In genomic region chr1:178527547-178528361, GRCm38 (mm10) we compare ENCODE assay signal across 8 mouse cellular contexts. TPM values are rescaled to one million over a fixed set of nuclear protein-coding genes. Genes with fewer than 3 reads are reported as not detected.
DNase-seq lines count a peak whose midpoint lies in the region; ATAC-seq and TF ChIP-seq lines count a peak whose summit lies in the region.

No protein-coding gene starts in this region.

- DNase-seq in 3134 (ENCODE audit: extremely low read depth, insufficient read length, low spot score) = peak; percentile 17
- peak; percentile 6 to 12 for DNase-seq in adrenal gland, postnatal 4 days (ENCODE audit: low spot score in 2 of 2)
- DNase-seq in liver, embryonic 11.5 days (ENCODE audit: low spot score) = peak; percentile 59
- DNase-seq in thymus, adult 18-20 months = peak; percentile 15 to 25

- H3K4me2 ChIP-seq in heart, embryonic 12.5 days = peak overlapping the region; percentile 100
- peak overlapping the region; percentile 95 for H3K4me2 ChIP-seq in kidney, embryonic 16.5 days (replicated peaks; ENCODE audit: low read depth, low read length)
- peak overlapping the region; percentile 97 for H3K4me2 ChIP-seq in liver, embryonic 11.5 days
- H3K4me2 ChIP-seq in myocyte (ENCODE audit: low read depth) = peak overlapping the region; percentile 100

- peaks cover 5% of the 10 kb centered on the region for H3K79me2 ChIP-seq in myocyte (ENCODE audit: control insufficient read depth, insufficient read depth)

- no peaks in the 10 kb centered on the region for H3K9me3 ChIP-seq in heart, embryonic 12.5 days (replicated peaks)
- H3K9me3 ChIP-seq in kidney, embryonic 16.5 days (ENCODE audit: low read length) = no peaks in the 10 kb centered on the region
- H3K9me3 ChIP-seq in liver, embryonic 11.5 days (ENCODE audit: control insufficient read depth, low read length) = no peaks in the 10 kb centered on the region

- H3K4me1 ChIP-seq in heart, embryonic 12.5 days (replicated peaks) = peaks cover 18% of the 10 kb centered on the region
- peaks cover 29% of the 10 kb centered on the region for H3K4me1 ChIP-seq in kidney, embryonic 16.5 days (ENCODE audit: insufficient read depth, low read length)
- peaks cover 15% of the 10 kb centered on the region for H3K4me1 ChIP-seq in liver, embryonic 11.5 days (replicated peaks; ENCODE audit: control insufficient read depth, insufficient read depth, low read length)

- peak overlapping the region; percentile 87 for H3K27ac ChIP-seq in heart, embryonic 12.5 days (ENCODE audit: poor library complexity, severe bottlenecking)
- H3K27ac ChIP-seq in kidney, embryonic 16.5 days (ENCODE audit: low read length) = peak overlapping the region; percentile 84
- no peak overlapping the region for H3K27ac ChIP-seq in liver, embryonic 11.5 days (ENCODE audit: low read depth, low read length)

- H3K36me3 ChIP-seq in heart, embryonic 12.5 days = peaks cover 3% of the 10 kb centered on the region; the same call in 1 of the 2 replicates
- H3K36me3 ChIP-seq in kidney, embryonic 16.5 days (ENCODE audit: insufficient read depth, low read length) = no peaks in the 10 kb centered on the region
- H3K36me3 ChIP-seq in liver, embryonic 11.5 days (ENCODE audit: control insufficient read depth, insufficient read depth, low read length) = no peaks in the 10 kb centered on the region
- no peaks in the 10 kb centered on the region for H3K36me3 ChIP-seq in myocyte (ENCODE audit: control insufficient read depth, insufficient read depth)

- whole genome bisulfite sequencing in heart, embryonic 12.5 days = under 1% methylated on average over 59 of the region's 59 CpGs
- WGBS in kidney, embryonic 16.5 days = under 1% methylated on average over 58 of the region's 59 CpGs
- WGBS in liver, embryonic 11.5 days = under 1% methylated on average over 59 of the region's 59 CpGs

- TF ChIP-seq POLR2A in myocyte (IDR thresholded peaks at IDR 0.05; ENCODE audit: insufficient read length, low read depth) = peak; percentile 27

- H3K27me3 ChIP-seq in heart, embryonic 12.5 days (replicated peaks) = no peaks in the 10 kb centered on the region
- peaks cover 5% of the 10 kb centered on the region; the same call in 1 of the 2 replicates for H3K27me3 ChIP-seq in kidney, embryonic 16.5 days (ENCODE audit: insufficient read depth, low read length)
- peaks cover 50% of the 10 kb centered on the region for H3K27me3 ChIP-seq in liver, embryonic 11.5 days (replicated peaks; ENCODE audit: control insufficient read depth, insufficient read depth, low read length)
- no peaks in the 10 kb centered on the region for H3K27me3 ChIP-seq in myocyte (ENCODE audit: control insufficient read depth, insufficient read depth, insufficient read length)

- H3ac ChIP-seq in myocyte (ENCODE audit: control insufficient read depth, insufficient read length) = peak overlapping the region; percentile 61

- H3K9ac ChIP-seq in heart, embryonic 12.5 days = peak overlapping the region; percentile 86
- peak overlapping the region; percentile 75 for H3K9ac ChIP-seq in kidney, embryonic 16.5 days (replicated peaks; ENCODE audit: low read length)
- no peak overlapping the region for H3K9ac ChIP-seq in liver, embryonic 11.5 days (ENCODE audit: low read depth, low read length)

- ATAC-seq in erythroid progenitor cell, adult 5-6 weeks (replicated peaks; ENCODE audit: low FRiP score, poor library complexity, severe bottlenecking) = 0 out of 2 replicates have a peak, but pooled peaks have one; percentile 13
- ATAC-seq in heart, embryonic 12.5 days (ENCODE audit: insufficient number of reproducible peaks, low FRiP score) = peak; percentile 19; the same call in 1 of the 2 replicates
- ATAC-seq in kidney, embryonic 16.5 days (ENCODE audit: low FRiP score, low TSS enrichment) = peak; percentile 53
- ATAC-seq in liver, embryonic 11.5 days (replicated peaks; ENCODE audit: low FRiP score) = peak; percentile 11; the same call in 1 of the 2 replicates

- H3K4me3 ChIP-seq in heart, embryonic 12.5 days = peak overlapping the region; percentile 77
- H3K4me3 ChIP-seq in kidney, embryonic 16.5 days (ENCODE audit: low read length) = peak overlapping the region; percentile 68
- H3K4me3 ChIP-seq in liver, embryonic 11.5 days (ENCODE audit: low read depth, low read length) = peak overlapping the region; percentile 61
- H3K4me3 ChIP-seq in myocyte = peak overlapping the region; percentile 76

TF ChIP-seq in myocyte, 11 proteins besides CTCF, POLR2A, EP300 and RAD21:
- TF ChIP-seq REST (IDR thresholded peaks at IDR 0.05; ENCODE audit: insufficient read depth, insufficient read length) (no peak), MYOG (IDR thresholded peaks at IDR 0.05; ENCODE audit: control insufficient read depth in 1 of 3, insufficient read depth in 1 of 3, insufficient read length in 2 of 3, low read depth in 2 of 3) (peak in 2 of 3 experiments; percentile 80 to 82), E2F4 (IDR thresholded peaks at IDR 0.05; ENCODE audit: insufficient read depth) (no peak), MYOD1 (IDR thresholded peaks at IDR 0.05; ENCODE audit: control insufficient read depth in 1 of 3, insufficient read length in 2 of 3, low read depth in 2 of 3) (peak in 2 of 3 experiments; percentile 88 to 94), CEBPB (IDR thresholded peaks at IDR 0.05; ENCODE audit: insufficient read depth, poor library complexity, severe bottlenecking) (no peak), MAX (IDR thresholded peaks at IDR 0.05; ENCODE audit: low read depth) (no peak), TCF12 (IDR thresholded peaks at IDR 0.05; ENCODE audit: insufficient read depth, poor library complexity, severe bottlenecking) (peak; percentile 44), POLR2AphosphoS2 (IDR thresholded peaks at IDR 0.05; ENCODE audit: insufficient read length, low read depth) (no peak)

RNA-seq across cellular contexts. Expression of gene Kif26b, which starts 1.2 kb away (rescaled TPM):
- total RNA-seq in adrenal gland, postnatal 4 days (2021) = 10 to 100 TPM in 1 of 2 experiments, 1 to 10 TPM in 1; 7.3 to 16.2 TPM
- total RNA-seq in erythroid progenitor cell, adult 5-6 weeks (2015; ENCODE audit: low replicate concordance) = not detected in 2 replicates
- 0.77 TPM in 1 of 2 replicates, not detected in the other for total RNA-seq in erythroid progenitor cell, adult 5-6 weeks (2017; ENCODE audit: low replicate concordance)
- polyA plus RNA-seq in heart, embryonic 12.5 days (2016; fragmentation: Nextera tagmentation; extraction: Ambion mirVana) = 25.1 and 28.1 TPM in 2 replicates
- 9.3 and 11.4 TPM in 2 replicates for polyA plus RNA-seq in kidney, embryonic 16.5 days (2015; fragmentation: Nextera tagmentation; extraction: Ambion mirVana)
- 2.7 TPM in 2 replicates for polyA plus RNA-seq in liver, embryonic 11.5 days (2014; fragmentation: Nextera tagmentation; extraction: Ambion mirVana)
- polyA plus RNA-seq in myocyte (2012; fragmentation: generic; extraction: Trizol) = 5.9 TPM

Comparison
In these comparisons a context has a peak if more than half of its experiments do, and no peak if none do; other contexts are left out.
1. DNase-seq: peak in every context shown above with its lines; median percentile 59 in liver, embryonic 11.5 days; 20 in thymus, adult 18-20 months; 17 in 3134; 9 in adrenal gland, postnatal 4 days.